Mouse (Mus musculus): ENCODE measurements around the gene 1700001P01Rik.
A peak's percentile ranks its signal among the peaks of the same experiment; 100 is the strongest.

GRCm38 (mm10) chr11:97766154-97766881 is 9.4 kb downstream of the 1700001P01Rik start, which contains the start of gene Cwc25:
- no peak for TF ChIP-seq CTCF (IDR thresholded peaks at IDR 0.05; ENCODE audit: borderline replicate concordance, insufficient read depth, low read depth, low read length)
- peak; percentile 93; the same call in 1 of the 2 replicates for TF ChIP-seq POLR2A (IDR thresholded peaks at IDR 0.05; ENCODE audit: borderline replicate concordance, insufficient read depth, low read length)

Measured in cerebellum, adult 2 months (tissue).